Mouse (Mus musculus): ENCODE data around the gene Atp6v1g3.

The Atp6v1g3 gene

DNA sequence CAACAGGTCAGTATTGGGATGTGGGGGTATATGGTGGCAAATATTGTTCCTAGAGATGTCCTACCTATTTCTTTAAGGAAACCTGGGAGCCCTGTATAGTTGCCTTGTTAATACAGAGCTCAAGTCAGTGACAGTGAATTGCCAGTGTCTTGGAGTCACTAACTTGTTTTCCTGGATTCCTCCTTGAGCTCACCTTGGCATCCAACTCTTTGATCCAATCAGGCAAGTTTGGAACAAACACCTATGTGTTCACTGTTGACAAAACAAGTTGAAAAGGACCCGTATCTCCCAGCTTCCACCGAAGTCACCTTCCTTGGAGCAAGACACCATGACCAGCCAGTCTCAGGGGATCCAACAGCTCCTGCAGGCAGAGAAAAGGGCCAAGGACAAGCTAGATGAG, at the start of gene Atp6v1g3:
Atp6v1g3 (plus strand) TSS at position 301 of the 400 bp plus-strand sequence.
- DNase-seq (ENCODE audit: extremely low read depth, low read depth, low spot score): no peak

DNA sequence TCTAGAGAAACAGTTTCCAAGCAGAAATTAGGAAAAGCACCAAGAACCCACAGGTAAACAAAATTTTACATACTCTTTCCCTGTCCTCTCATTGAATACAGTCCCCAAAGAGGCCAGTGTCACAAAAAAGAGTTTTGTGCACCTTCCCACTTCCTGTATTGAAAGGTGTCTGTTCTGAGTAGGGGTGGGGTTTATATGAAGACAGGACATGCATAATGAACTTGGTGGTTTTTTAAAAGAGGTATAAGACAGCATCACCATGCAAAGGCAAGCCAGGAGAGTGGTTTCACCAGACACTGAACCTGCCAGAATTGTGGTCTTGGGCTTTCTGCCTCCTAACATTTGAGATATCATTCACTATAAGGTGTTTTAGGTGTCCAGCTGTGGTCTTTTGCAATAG, 40.5 kb upstream of the Atp6v1g3 start:
- DNase-seq (ENCODE audit: extremely low read depth, low read depth, low spot score): no peak

DNA sequence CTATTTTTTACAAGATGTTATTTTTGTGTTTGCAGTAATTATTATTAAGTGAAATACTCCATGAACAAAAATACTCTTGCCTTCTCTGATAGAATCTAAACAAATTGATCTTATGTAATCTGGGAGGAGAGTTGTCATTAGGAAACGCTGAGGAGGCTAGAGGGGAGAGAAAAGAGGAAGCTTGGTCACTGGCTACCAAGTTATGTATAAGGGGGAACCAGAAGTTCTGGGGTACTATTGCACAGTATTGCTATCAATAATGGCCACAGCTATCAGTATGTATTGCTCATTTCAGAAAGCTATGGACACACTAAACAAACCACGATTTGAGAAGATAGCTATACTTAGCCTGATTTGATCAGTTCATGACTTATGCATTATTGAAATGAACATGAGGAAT, 36.3 kb upstream of the Atp6v1g3 start:
- no peak for DNase-seq (ENCODE audit: extremely low read depth, low read depth, low spot score)

GRCm38 (mm10) chr1:138243947-138244346, 29.6 kb upstream of the Atp6v1g3 start:
- no peak for DNase-seq (ENCODE audit: extremely low read depth, low read depth, low spot score)

GRCm38 (mm10) chr1:138244485-138244884, 29.1 kb upstream of the Atp6v1g3 start:
- DNase-seq (ENCODE audit: extremely low read depth, low read depth, low spot score): no peak

- no peak for DNase-seq (ENCODE audit: extremely low read depth, low read depth, low spot score)
These were observed 28.4 kb upstream of the Atp6v1g3 start for GRCm38 (mm10) chr1:138245103-138245502.

DNA sequence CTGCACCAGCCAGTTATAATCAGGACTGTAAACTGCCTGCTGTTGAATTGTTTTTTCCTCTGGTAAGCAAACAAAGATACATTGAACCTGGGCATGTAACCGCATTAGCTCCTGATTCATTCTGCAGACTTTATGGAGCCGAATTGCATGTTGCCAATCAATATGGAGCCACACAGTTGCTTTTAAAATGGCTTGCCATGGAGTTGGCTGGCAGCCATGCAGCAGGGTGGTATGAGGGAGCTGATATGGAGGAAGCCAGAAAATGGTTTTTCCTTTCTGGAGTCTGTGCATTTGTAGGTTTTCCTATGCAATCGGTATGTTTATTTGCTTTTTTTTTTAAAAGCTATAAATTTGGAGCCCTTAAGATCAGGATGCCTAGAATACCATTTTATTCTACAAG, 28.0 kb upstream of the Atp6v1g3 start:
- DNase-seq (ENCODE audit: extremely low read depth, low read depth, low spot score): no peak

- DNase-seq (ENCODE audit: extremely low read depth, low read depth, low spot score): no peak
These were observed 26.9 kb upstream of the Atp6v1g3 start for GRCm38 (mm10) chr1:138246438-138247164.

- no peak for DNase-seq (ENCODE audit: extremely low read depth, low read depth, low spot score)
These were observed 25.6 kb upstream of the Atp6v1g3 start for GRCm38 (mm10) chr1:138247699-138248483.

- no peak for DNase-seq (ENCODE audit: extremely low read depth, low read depth, low spot score)
These were observed 24.8 kb upstream of the Atp6v1g3 start for GRCm38 (mm10) chr1:138248770-138249169.

GRCm38 (mm10) chr1:138250951-138251350, 22.6 kb upstream of the Atp6v1g3 start:
- no peak for DNase-seq (ENCODE audit: extremely low read depth, low read depth, low spot score)

- no peak for DNase-seq (ENCODE audit: extremely low read depth, low read depth, low spot score)
These were observed 17.3 kb upstream of the Atp6v1g3 start for GRCm38 (mm10) chr1:138256172-138256789.

GRCm38 (mm10) chr1:138258758-138259157, 14.8 kb upstream of the Atp6v1g3 start:
- no peak for DNase-seq (ENCODE audit: extremely low read depth, low read depth, low spot score)

DNA sequence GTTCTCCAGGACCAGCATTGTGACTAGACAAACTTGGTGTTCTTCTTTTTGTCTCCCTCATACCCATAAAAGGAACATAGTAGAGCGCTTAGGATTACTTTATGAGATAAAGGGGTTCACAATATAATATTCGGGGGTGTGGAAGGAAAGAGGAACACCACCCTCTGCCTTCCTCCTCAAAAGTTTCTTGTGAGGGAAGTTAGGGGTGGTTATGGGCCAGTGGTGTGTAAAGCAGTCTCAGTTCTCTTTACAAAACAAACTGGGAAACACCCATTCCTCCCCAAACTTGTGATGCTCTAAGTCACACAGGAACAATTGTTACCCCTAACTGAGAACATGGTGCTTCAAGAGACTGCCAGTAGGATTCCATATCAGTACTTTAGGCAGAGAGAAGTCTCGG, 12.0 kb upstream of the Atp6v1g3 start:
- DNase-seq (ENCODE audit: extremely low read depth, low read depth, low spot score): no peak

GRCm38 (mm10) chr1:138262408-138262807, 11.1 kb upstream of the Atp6v1g3 start:
- no peak for DNase-seq (ENCODE audit: extremely low read depth, low read depth, low spot score)

DNA sequence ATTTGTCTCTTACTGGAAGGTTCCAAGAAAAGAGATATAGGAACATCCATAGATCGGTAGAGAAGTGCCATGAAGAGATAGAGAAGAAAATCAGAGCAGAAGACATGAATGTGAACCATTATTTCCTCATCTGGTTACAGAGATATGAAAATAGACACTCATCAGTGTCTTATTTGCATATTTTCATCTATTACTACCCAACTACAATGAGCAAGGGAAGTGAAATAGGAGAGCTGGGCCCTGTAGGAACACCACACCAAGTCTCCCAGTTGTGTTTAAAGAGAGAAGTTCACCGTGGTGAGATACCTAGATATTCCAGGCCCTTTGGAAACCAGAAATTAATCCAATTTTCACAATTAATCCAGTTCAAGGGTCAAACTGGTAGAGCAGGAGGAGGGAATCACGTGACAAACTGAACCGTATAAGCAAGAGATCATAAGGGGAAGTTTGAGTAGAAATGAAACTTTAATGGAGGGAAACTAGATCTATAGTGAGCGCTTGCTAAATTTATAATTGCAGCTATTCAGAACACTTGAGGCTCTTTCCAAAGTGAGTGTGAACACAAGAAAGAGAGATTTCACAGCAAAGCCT, 6.0 kb upstream of the Atp6v1g3 start:
- DNase-seq (ENCODE audit: extremely low read depth, low read depth, low spot score): no peak

- DNase-seq (ENCODE audit: extremely low read depth, low read depth, low spot score): no peak
These were observed 1.4 kb downstream of the Atp6v1g3 start for GRCm38 (mm10) chr1:138274930-138275329.

DNA sequence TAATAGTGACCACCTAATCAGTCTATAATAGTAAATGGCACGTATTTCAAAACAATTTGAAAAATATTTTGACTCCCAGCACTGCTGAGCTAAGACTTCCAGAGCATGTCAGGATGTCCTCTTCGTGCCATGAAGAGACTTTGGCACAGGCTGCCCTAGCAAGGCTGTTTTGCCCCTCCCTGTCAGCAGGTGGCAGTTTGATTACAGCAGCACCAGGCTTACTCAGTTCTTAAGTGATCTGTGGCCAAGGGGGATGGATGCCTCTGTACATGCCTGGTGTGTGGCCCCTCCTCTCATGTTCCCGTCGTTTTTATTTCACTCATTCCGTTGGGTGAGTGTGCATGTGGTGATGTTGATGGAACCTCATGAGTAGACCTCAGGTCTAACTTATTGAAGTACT, 2.3 kb downstream of the Atp6v1g3 start:
- DNase-seq (ENCODE audit: extremely low read depth, low read depth, low spot score): no peak

DNA sequence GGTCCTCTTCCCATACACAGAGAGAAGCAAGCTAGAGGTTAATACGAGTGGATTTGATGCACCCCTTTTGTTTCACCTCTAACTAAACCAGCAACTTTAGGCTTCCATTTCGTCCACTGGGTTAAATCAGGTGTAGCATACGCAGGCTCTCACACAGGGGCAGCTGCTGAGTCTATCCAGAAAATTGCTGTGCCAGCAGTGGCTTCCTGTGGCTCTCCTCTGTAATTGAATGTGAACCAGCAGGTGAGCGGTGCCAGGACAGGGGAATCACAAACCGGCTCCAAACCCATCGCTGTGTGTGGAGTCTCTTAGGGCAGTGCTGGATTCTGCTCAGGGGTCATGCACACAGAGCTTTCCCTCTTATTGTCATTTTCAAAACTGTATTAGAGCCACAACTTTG, 7.6 kb downstream of the Atp6v1g3 start:
- DNase-seq (ENCODE audit: extremely low read depth, low read depth, low spot score): no peak

- no peak for DNase-seq (ENCODE audit: extremely low read depth, low read depth, low spot score)
These were observed 9.0 kb downstream of the Atp6v1g3 start for GRCm38 (mm10) chr1:138282413-138283141.

GRCm38 (mm10) chr1:138287665-138288064, 14.1 kb downstream of the Atp6v1g3 start:
- no peak for DNase-seq (ENCODE audit: extremely low read depth, low read depth, low spot score)
